Mouse (Mus musculus) naive thymus-derived CD4-positive, alpha-beta T cell, adult 2 months (primary cell): ENCODE measurements around the gene Chd2.

ENCODE experiments used
- DNase-seq: peaks from one replicate; pipeline ENCODE4 v3.0.0-alpha.2; 2011; ENCODE audit warnings: low read depth

Gene Chd2

GRCm38 (mm10) chr7:73540202-73541078 lies 1.2 kb downstream of the Chd2 start:
- peak; percentile 72 for DNase-seq

GRCm38 (mm10) chr7:73539116-73539682 lies 2.4 kb downstream of the Chd2 start:
- DNase-seq: peak; percentile 68

GRCm38 (mm10) chr7:73538424-73539079 lies 3.1 kb downstream of the Chd2 start:
- peak; percentile 62 for DNase-seq

GRCm38 (mm10) chr7:73537634-73538423 lies 3.8 kb downstream of the Chd2 start:
- DNase-seq: peak; percentile 100

GRCm38 (mm10) chr7:73537228-73537627 lies 4.4 kb downstream of the Chd2 start:
- no peak for DNase-seq

GRCm38 (mm10) chr7:73536579-73536978 lies 5.1 kb downstream of the Chd2 start:
- no peak for DNase-seq

GRCm38 (mm10) chr7:73535861-73536200 lies 5.8 kb downstream of the Chd2 start:
- DNase-seq: no peak

- DNase-seq: peak; percentile 43
Measured at GRCm38 (mm10) chr7:73534937-73535860, 6.4 kb downstream of the Chd2 start.

GRCm38 (mm10) chr7:73533457-73533856 lies 8.2 kb downstream of the Chd2 start:
- DNase-seq: no peak

GRCm38 (mm10) chr7:73532916-73533315 lies 8.7 kb downstream of the Chd2 start:
- DNase-seq: no peak

GRCm38 (mm10) chr7:73532139-73532538 lies 9.5 kb downstream of the Chd2 start:
- DNase-seq: peak; percentile 58

GRCm38 (mm10) chr7:73531506-73532093 lies 10.0 kb downstream of the Chd2 start:
- peak; percentile 59 for DNase-seq

GRCm38 (mm10) chr7:73530846-73531245 lies 10.8 kb downstream of the Chd2 start:
- peak; percentile 80 for DNase-seq

- no peak for DNase-seq
Measured at GRCm38 (mm10) chr7:73530164-73530563, 11.5 kb downstream of the Chd2 start.

- DNase-seq: peak; percentile 53
Measured at GRCm38 (mm10) chr7:73529261-73529660, 12.4 kb downstream of the Chd2 start.

GRCm38 (mm10) chr7:73528377-73528894 lies 13.2 kb downstream of the Chd2 start:
- peak; percentile 57 for DNase-seq

GRCm38 (mm10) chr7:73527225-73527624 lies 14.4 kb downstream of the Chd2 start:
- no peak for DNase-seq

- DNase-seq: peak; percentile 90
Measured at GRCm38 (mm10) chr7:73524454-73524952, 17.1 kb downstream of the Chd2 start.

- peak; percentile 51 for DNase-seq
Measured at GRCm38 (mm10) chr7:73523608-73524259, 17.9 kb downstream of the Chd2 start.

GRCm38 (mm10) chr7:73523183-73523582 lies 18.4 kb downstream of the Chd2 start:
- DNase-seq: peak; percentile 82
